ENCODE assay signal across 17 mouse cellular contexts in genomic region chr4:46370406-46370805, GRCm38 (mm10). TPM values are rescaled to one million over a fixed set of nuclear protein-coding genes. Genes with fewer than 3 reads are reported as not detected.
DNase-seq lines count a peak whose midpoint lies in the region; ATAC-seq and TF ChIP-seq lines count a peak whose summit lies in the region.
"Had no signal": no experiment of that assay in that cellular context is flagged by ENCODE, and none has a peak within 500 bp of the region (broad histone marks: within the 10 kb centered on the region; RNA-seq: fewer than 3 reads in every experiment).

No protein-coding gene starts in this region.

- 0 out of 2 replicates have a peak overlapping the region, but pooled peaks have one; percentile 45 for H3K4me2 ChIP-seq in lung, embryonic 15.5 days
- H3K4me2 ChIP-seq in intestine, embryonic 16.5 days (ENCODE audit: low read depth, low read length), result no peak overlapping the region
- no peak overlapping the region for H3K4me2 ChIP-seq in midbrain, embryonic 11.5 days

- TF ChIP-seq CTCF in lung, adult 2 months (IDR thresholded peaks at IDR 0.05; ENCODE audit: insufficient read depth, low read length), result no peak

- no peak overlapping the region for H3K4me3 ChIP-seq in lung, embryonic 15.5 days
- H3K4me3 ChIP-seq in lung, adult 2 months (replicated peaks; ENCODE audit: extremely low read depth, low read depth, low read length), result no peak overlapping the region
- H3K4me3 ChIP-seq in intestine, embryonic 16.5 days (ENCODE audit: low read length), result no peak overlapping the region
- H3K4me3 ChIP-seq in midbrain, embryonic 11.5 days (ENCODE audit: low read depth, low read length), result no peak overlapping the region
- H3K4me3 ChIP-seq: forebrain, embryonic 12.5 days; layer of hippocampus, adult 2 months had no signal

- intact Hi-C loops in gastrocnemius, postnatal 14 days (cut with DNase I; ENCODE audit: low total_unique reads), result no loop called here

- no peaks in the 10 kb centered on the region for H3K9me3 ChIP-seq in lung, embryonic 15.5 days
- H3K9me3 ChIP-seq in intestine, embryonic 16.5 days (ENCODE audit: control insufficient read depth, low read length), result no peaks in the 10 kb centered on the region
- H3K9me3 ChIP-seq in midbrain, embryonic 11.5 days (ENCODE audit: control insufficient read depth, low read length), result no peaks in the 10 kb centered on the region
- H3K9me3 ChIP-seq: forebrain, embryonic 12.5 days; G1E had no signal

- 42% methylated on average over 6 of the region's 6 CpGs for WGBS in lung, embryonic 15.5 days
- WGBS in lung, adult 2 months, result 38% methylated on average over 6 of the region's 6 CpGs
- 40% methylated on average over 6 of the region's 6 CpGs for WGBS in intestine, embryonic 16.5 days
- 52% methylated on average over 6 of the region's 6 CpGs for WGBS in midbrain, embryonic 11.5 days

- no peaks in the 10 kb centered on the region for H3K36me3 ChIP-seq in lung, embryonic 15.5 days
- H3K36me3 ChIP-seq in intestine, embryonic 16.5 days (ENCODE audit: control insufficient read depth, insufficient read depth, low read length), result no peaks in the 10 kb centered on the region
- no peaks in the 10 kb centered on the region for H3K36me3 ChIP-seq in midbrain, embryonic 11.5 days (ENCODE audit: control insufficient read depth, insufficient read depth, low read length)
- H3K36me3 ChIP-seq: forebrain, embryonic 12.5 days had no signal

- no peak for DNase-seq in lung, adult 2 months
- peak; percentile 57 for DNase-seq in adrenal gland, postnatal 10 days
- no peak for DNase-seq in gastrocnemius, postnatal 14 days
- DNase-seq in midbrain, embryonic 11.5 days (ENCODE audit: low spot score, missing footprints), result no peak
- no peak for DNase-seq in right cerebral cortex, postnatal 14 days
- DNase-seq: thymus, postnatal 36 days had no signal

- no peak overlapping the region for H3K9ac ChIP-seq in lung, embryonic 15.5 days
- H3K9ac ChIP-seq in intestine, embryonic 16.5 days (ENCODE audit: low read depth, low read length), result no peak overlapping the region
- H3K9ac ChIP-seq in midbrain, embryonic 11.5 days (ENCODE audit: low read length), result no peak overlapping the region
- H3K9ac ChIP-seq: liver, postnatal 0 days had no signal

- no peak for TF ChIP-seq POLR2A in lung, adult 2 months (IDR thresholded peaks at IDR 0.05; ENCODE audit: borderline replicate concordance, extremely low read depth, low read depth, low read length)

- H3K27me3 ChIP-seq in lung, embryonic 15.5 days, result peaks cover 4% of the 10 kb centered on the region; the same call in 1 of the 2 replicates
- H3K27me3 ChIP-seq in intestine, embryonic 16.5 days (replicated peaks; ENCODE audit: control insufficient read depth, insufficient read depth, low read length), result peaks cover 11% of the 10 kb centered on the region
- no peaks in the 10 kb centered on the region for H3K27me3 ChIP-seq in midbrain, embryonic 11.5 days (ENCODE audit: control insufficient read depth, insufficient read depth, low read length)

- H3K4me1 ChIP-seq in lung, embryonic 15.5 days, result peaks cover 10% of the 10 kb centered on the region
- H3K4me1 ChIP-seq in lung, adult 2 months (ENCODE audit: control insufficient read depth, insufficient read depth, low read length), result peaks cover 3% of the 10 kb centered on the region; the same call in 1 of the 2 replicates
- H3K4me1 ChIP-seq in intestine, embryonic 16.5 days (ENCODE audit: control insufficient read depth, insufficient read depth, low read length), result peaks cover 8% of the 10 kb centered on the region; the same call in 1 of the 2 replicates
- H3K4me1 ChIP-seq in midbrain, embryonic 11.5 days (ENCODE audit: control insufficient read depth, insufficient read depth, low read length), result no peaks in the 10 kb centered on the region; the same call in 1 of the 2 replicates

- H3K27ac ChIP-seq in lung, embryonic 15.5 days, result no peak overlapping the region
- no peak overlapping the region for H3K27ac ChIP-seq in intestine, embryonic 16.5 days (ENCODE audit: low read length)
- H3K27ac ChIP-seq in midbrain, embryonic 11.5 days (ENCODE audit: low read depth, low read length), result no peak overlapping the region
- H3K27ac ChIP-seq: forebrain, embryonic 12.5 days; layer of hippocampus, adult 2 months had no signal

- no peak for ATAC-seq in lung, embryonic 15.5 days (ENCODE audit: borderline replicate concordance, extremely low read depth, low FRiP score, low TSS enrichment)
- peak; percentile 50 for ATAC-seq in intestine, embryonic 16.5 days
- no peak for ATAC-seq in midbrain, embryonic 11.5 days (ENCODE audit: low FRiP score)
- ATAC-seq: liver, postnatal 0 days had no signal

RNA-seq across cellular contexts. Expression of gene Trmo, which starts 18.8 kb away (rescaled TPM):
- polyA plus RNA-seq in lung, embryonic 15.5 days (2015; fragmentation: Nextera tagmentation; extraction: Ambion mirVana), result 10.0 and 11.2 TPM in 2 replicates
- 4.3 and 5.5 TPM in 2 replicates for polyA plus RNA-seq in lung, adult 2 months (2012; rRNA removed)
- total RNA-seq in adrenal gland, postnatal 10 days (2021), result 1 to 10 TPM; 5.5 to 7.3 TPM
- polyA plus RNA-seq in intestine, embryonic 16.5 days (2015; fragmentation: Nextera tagmentation; extraction: Ambion mirVana), result 12.5 and 13.0 TPM in 2 replicates
- 1 to 10 TPM; 3.0 to 3.1 TPM for total RNA-seq in gastrocnemius, postnatal 14 days (2021)
- 11.9 and 13.8 TPM in 2 replicates for polyA plus RNA-seq in midbrain, embryonic 11.5 days (2014; fragmentation: Nextera tagmentation; extraction: Ambion mirVana)

RNA-seq across cellular contexts. Expression of gene Foxe1, which starts 27.0 kb away (rescaled TPM):
- 0.05 TPM in 1 of 2 replicates, not detected in the other for polyA plus RNA-seq in lung, embryonic 15.5 days (2015; fragmentation: Nextera tagmentation; extraction: Ambion mirVana)
- polyA plus RNA-seq in lung, adult 2 months (2012; rRNA removed), result 1.6 TPM in 1 of 2 replicates, not detected in the other
- total RNA-seq in adrenal gland, postnatal 10 days (2021), result not detected
- not detected in 2 replicates for polyA plus RNA-seq in intestine, embryonic 16.5 days (2015; fragmentation: Nextera tagmentation; extraction: Ambion mirVana)
- not detected for total RNA-seq in gastrocnemius, postnatal 14 days (2021)
- not detected in 2 replicates for polyA plus RNA-seq in midbrain, embryonic 11.5 days (2014; fragmentation: Nextera tagmentation; extraction: Ambion mirVana)
- total RNA-seq: G1E; gastrocnemius, adult 18-20 months; hematopoietic stem cell, adult 5-6 weeks; layer of hippocampus, adult 2 months; left cerebral cortex, postnatal 36 days; midbrain, postnatal 0 days had no signal
- polyA plus RNA-seq: forebrain, embryonic 12.5 days; G1E; liver, postnatal 0 days; midbrain, postnatal 0 days; neural tube, embryonic 14.5 days had no signal

RNA-seq across cellular contexts. Expression of gene Hemgn, which starts 42.9 kb away (rescaled TPM):
- 1.2 and 2.5 TPM in 2 replicates for polyA plus RNA-seq in lung, embryonic 15.5 days (2015; fragmentation: Nextera tagmentation; extraction: Ambion mirVana)
- polyA plus RNA-seq in lung, adult 2 months (2012; rRNA removed), result not detected in 2 replicates
- 1 to 10 TPM; 3.4 to 6.7 TPM for total RNA-seq in adrenal gland, postnatal 10 days (2021)
- 2.6 and 8.1 TPM in 2 replicates for polyA plus RNA-seq in intestine, embryonic 16.5 days (2015; fragmentation: Nextera tagmentation; extraction: Ambion mirVana)
- not detected for total RNA-seq in gastrocnemius, postnatal 14 days (2021)
- 20.4 and 20.5 TPM in 2 replicates for polyA plus RNA-seq in midbrain, embryonic 11.5 days (2014; fragmentation: Nextera tagmentation; extraction: Ambion mirVana)
- total RNA-seq: gastrocnemius, adult 18-20 months; layer of hippocampus, adult 2 months; left cerebral cortex, postnatal 36 days; midbrain, postnatal 0 days had no signal
- polyA plus RNA-seq: midbrain, postnatal 0 days had no signal
